Mouse (Mus musculus): ENCODE measurements around the gene Morc4. TPM values are rescaled to one million over a fixed set of nuclear protein-coding genes. Genes with fewer than 3 reads are reported as not detected.

Morc4 gene
- 1 to 10 TPM in 1 of 2 experiments, under 1 TPM in 1; 0.27 to 1.5 TPM for polyA plus RNA-seq (2017; shearing (Covaris generic))

DNA sequence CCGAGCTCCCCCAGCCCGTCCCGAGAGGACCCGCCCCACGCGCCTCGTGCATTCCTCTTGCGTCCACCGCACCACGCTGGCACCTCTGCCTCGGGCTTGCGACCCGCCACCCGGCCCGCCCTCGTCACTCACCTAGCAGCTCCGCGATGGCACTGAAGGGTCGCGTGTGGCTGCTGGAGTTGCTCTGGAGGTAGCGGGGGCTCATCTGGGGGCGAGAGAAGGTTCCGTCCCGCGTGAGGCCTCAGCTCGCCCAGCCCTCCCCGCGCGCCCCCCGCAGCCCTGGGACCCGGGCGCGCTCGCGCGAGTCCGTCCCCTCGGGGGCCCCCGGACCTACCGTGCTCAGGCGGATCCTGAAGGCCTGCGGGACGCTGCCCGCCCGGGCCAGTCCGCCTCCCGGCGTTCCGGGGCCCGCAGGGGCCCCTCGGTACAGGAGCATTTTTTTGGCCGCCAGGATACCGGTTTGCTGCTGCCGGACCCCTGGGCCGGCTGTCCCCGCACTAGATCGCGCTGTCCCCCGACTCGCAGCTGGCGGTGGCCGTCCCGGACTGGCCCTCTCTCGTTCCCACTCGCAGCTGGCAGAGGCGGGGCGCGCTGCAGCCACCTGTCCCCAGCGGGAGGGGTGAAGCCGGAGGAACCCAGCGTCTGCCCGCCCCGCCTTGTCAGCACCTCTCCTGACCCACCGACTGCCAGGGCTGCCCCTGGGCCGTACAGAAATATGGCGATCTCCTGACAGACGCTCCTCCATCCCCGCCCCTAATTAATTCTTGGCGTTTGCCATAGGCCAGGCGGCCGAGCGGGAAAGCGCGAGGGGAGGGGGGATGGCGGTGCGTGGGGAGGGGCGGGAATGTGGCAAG lies at the start of gene Morc4:
Gene Morc4, minus strand, starts transcription at position 740 of the 854 bp plus-strand sequence.

DNA sequence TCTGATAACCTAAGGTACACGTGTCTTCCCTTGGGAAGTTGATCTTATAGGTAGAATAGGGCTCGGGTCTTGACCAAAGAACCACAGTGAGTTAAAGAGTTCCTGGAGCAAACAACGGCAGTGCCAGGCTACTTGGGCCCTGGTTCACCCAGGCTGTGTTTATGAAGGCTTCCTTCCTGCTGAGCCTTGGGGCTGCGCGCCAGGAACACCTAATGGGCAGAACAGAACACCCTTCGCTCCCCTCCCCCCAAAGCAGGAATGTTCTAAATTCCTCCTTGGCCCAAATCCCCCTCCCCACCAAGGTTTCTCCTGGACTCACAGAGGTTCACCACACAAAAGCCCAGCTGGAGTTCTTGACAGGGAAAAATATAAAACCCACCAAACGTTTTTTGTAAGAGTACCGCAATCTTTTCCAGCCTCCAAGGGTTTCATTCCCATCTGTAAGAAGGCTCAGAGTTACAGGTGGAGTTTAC lies 71.0 kb downstream of the Morc4 start, which contains the start of gene Cldn2:
Gene Cldn2, plus strand, starts transcription at position 423 of the 473 bp plus-strand sequence.

DNA sequence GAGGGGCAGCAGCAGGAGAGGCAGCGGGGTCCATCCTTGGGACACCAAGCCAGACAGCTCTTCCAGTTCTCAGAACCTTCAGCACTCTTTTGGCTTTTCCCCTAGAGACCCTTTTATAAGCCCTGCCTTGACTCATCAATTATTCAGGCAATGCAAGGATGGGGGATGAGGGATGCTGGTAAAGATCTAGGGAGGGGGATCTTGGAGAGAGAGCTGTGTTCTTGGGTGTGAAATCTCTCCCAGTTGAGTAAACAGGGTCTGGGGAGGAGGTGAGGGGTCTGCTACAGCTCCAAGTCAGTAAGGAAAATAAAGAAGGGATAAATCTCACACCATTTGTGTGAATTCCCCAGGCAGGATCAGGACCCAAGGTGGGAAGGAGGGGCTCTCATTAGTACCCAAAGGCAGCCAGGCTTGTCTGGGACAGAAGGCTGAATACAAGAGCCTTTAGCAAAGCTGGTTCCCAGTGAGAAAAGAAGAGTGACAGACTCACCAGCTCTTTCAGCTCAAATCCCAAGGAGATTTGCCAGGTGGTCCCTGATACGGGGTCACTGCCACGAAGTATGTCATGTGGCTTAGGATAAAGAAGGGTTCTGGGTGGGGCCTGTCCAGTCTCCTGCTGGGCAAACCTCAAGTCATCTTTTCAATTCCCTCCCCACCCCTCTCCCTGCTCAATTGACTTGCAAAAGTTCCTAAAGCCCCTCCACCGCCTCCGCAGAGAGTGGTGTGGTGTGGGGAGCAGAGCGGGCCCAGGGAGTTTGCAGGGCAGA lies 89.0 kb downstream of the Morc4 start, which contains the start of gene Ripply1:
Gene Ripply1, minus strand, starts transcription at position 76 of the 767 bp plus-strand sequence.

Other genes starting within 250 kb of the Morc4 start
- gene Tbc1d8b, start 186.7 kb downstream of the Morc4 start, polyA plus RNA-seq (2017; shearing (Covaris generic)), result 10 to 100 TPM in 1 of 2 experiments, 1 to 10 TPM in 1; 4.6 to 10.9 TPM
- 1 to 10 TPM in 1 of 2 experiments, under 1 TPM in 1; 0.37 to 1.2 TPM for gene Gm15013, start 157.2 kb downstream of the Morc4 start, polyA plus RNA-seq (2017; shearing (Covaris generic))
- not detected for gene Ripply1, start 89.3 kb downstream of the Morc4 start, polyA plus RNA-seq (2017; shearing (Covaris generic))
- under 1 TPM in 1 of 2 experiments, not detected in 1; 0.12 TPM for gene Cldn2, start 70.8 kb downstream of the Morc4 start, polyA plus RNA-seq (2017; shearing (Covaris generic))
- 1 to 10 TPM; 6.3 to 7.9 TPM for gene Rbm41, start 126.9 kb upstream of the Morc4 start, polyA plus RNA-seq (2017; shearing (Covaris generic))
- gene Nup62cl, start 191.0 kb upstream of the Morc4 start, polyA plus RNA-seq (2017; shearing (Covaris generic)), result under 1 TPM in 1 of 2 experiments, not detected in 1; 0.84 TPM
- gene Pih1h3b, start 191.2 kb upstream of the Morc4 start, polyA plus RNA-seq (2017; shearing (Covaris generic)), result not detected